Mouse (Mus musculus) thymus, adult 2 months (tissue): ENCODE measurements at regions not wholly inside any gene's neighbourhood (a gene's known extent, or its start where the extent isn't known, plus 50 kb on each side); places are given as distances from the start of the nearest gene placed in this dataset.

Source experiments
- CTCF ChIP-seq: fragments of 200-500 bp; IDR thresholded peaks from 2 replicates; pipeline ENCODE4 v1.5.1; 2012; ENCODE audit warnings: mild to moderate bottlenecking, control low read depth, low read length, moderate library complexity, borderline replicate concordance; ENCODE audit not compliant: control insufficient read depth, poor library complexity, insufficient read depth; ENCODE audit errors: extremely low read depth
- POLR2A ChIP-seq: fragments of 200-500 bp; IDR thresholded peaks from 2 replicates; pipeline ENCODE4 v1.6.1; 2012; ENCODE audit warnings: mild to moderate bottlenecking, low read length, control low read depth, moderate library complexity; ENCODE audit not compliant: control insufficient read depth, poor library complexity, insufficient read depth; ENCODE audit errors: extremely low read depth

DNA sequence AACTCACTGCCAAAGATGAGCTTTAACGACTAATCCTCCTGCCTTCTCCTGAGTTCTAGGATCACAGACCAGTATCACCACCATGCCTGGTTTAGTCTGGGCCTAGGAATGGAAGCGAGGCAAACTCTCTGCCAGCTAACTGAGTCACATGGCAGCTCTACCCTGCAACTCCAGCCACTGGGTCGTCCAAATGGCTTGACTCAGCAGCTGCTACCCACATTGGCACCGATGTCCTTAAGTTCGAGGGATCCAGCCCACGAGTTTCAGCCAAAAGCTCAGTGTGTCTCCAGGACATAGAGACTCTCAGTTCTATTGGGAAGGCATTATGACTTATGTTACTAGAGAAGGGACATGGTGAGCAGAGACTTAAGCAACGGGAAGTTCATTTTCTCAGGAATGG, 107.8 kb upstream of the Id4 start:
- no peak for TF ChIP-seq CTCF
- no peak for TF ChIP-seq POLR2A
